Mouse (Mus musculus): ENCODE measurements around the gene Trim15.

DNA sequence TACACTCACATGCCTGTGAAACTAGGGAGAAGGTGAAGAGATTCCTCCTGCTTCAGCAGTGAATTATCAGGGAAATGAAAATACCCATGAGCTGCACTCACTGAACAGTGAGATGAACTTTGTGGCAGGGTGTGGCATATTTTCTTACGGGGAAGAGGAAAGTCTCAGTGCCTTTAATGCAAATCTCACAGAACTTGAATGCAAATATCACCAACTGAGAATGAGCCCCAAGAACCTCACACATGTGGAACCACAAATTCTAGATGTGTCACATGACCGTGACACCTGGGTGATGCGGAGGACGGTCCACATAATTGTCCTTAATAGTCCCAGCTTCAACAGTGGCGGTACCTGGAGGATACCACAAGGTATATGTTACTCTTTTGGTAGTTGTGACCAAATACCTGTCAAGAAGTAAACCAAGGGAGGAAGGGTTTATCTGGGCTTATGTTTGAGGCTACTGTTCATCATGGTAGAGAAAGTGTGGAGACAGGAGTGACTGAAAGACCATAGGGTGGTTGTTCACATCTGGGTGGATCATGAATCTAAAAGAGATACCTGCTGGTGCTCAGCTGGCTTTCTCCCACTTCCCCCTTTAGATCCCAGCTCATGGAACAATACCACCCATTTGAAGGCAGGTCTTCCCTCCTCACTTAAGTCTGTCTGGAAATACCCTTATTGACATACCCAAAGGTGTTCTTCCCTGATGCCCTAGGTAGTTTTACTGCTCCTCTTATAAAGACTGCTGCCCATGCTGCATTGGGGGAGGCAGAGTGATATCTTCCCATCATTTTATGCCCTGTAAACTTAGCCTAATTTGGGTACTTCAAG lies 23.3 kb upstream of the Trim15 start, which contains the start of gene Trim40:
- TF ChIP-seq CTCF (IDR thresholded peaks at IDR 0.05; ENCODE audit: borderline replicate concordance, extremely low read depth, insufficient read depth, insufficient read length) (no peak), POLR2A (IDR thresholded peaks at IDR 0.05; ENCODE audit: borderline replicate concordance, extremely low read depth, insufficient read depth, insufficient read length, poor library complexity, severe bottlenecking) (no peak)

All from brain, embryonic 14.5 days (tissue).